8 mouse cellular contexts compared by ENCODE assay signal in the genomic region with DNA sequence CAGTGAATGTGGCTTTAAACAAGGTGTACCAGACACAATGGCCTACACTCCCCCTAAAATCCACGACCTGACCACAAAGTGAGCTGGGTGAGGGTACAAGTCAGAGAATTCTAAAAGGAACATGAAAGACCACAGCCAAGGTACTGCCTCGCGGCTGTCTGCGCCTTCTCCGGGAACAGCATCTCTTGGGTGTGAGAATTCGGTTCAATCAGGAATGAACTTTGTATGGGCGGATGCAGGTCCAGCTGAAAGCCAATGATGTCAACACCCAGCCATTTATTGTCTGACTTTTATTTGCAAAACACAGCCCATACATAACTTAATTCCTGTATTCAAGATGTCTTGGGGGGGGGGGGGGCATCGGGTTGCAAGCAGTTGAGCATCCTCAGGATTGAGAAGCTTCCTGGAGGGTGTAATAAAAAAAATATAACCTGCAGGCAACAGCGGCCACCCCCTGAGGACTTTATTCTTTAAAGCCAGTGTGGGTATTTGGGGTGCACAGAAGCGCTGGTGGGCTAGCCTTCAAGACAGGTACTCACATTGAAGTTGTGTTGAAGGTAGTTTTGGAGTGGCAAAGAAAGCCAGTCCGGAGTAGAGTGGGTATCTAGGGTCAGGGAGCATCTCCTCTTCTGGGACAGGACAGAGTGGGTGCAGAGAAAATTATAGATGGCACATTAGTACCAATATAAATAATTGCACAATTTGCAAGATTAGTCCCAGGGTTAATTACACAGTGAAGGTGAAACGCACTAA. TPM values are rescaled to one million over a fixed set of nuclear protein-coding genes. Genes with fewer than 3 reads are reported as not detected.
DNase-seq lines count a peak whose midpoint lies in the region; ATAC-seq lines count a peak whose summit lies in the region.

No protein-coding gene starts in this region.

- DNase-seq in kidney, postnatal 25 days, result no peak
- DNase-seq in embryonic facial prominence, embryonic 11.5 days (ENCODE audit: low spot score), result no peak
- no peak for DNase-seq in thymus, postnatal 25 days
- no peak for DNase-seq in lung, adult 18-20 months
- no peak for DNase-seq in kidney, adult 11 months

- no peaks in the 10 kb centered on the region for H3K9me3 ChIP-seq in kidney, embryonic 14.5 days (ENCODE audit: control insufficient read depth, low read length)
- no peaks in the 10 kb centered on the region for H3K9me3 ChIP-seq in embryonic facial prominence, embryonic 11.5 days (replicated peaks; ENCODE audit: control insufficient read depth, low read length)
- H3K9me3 ChIP-seq in hindbrain, embryonic 16.5 days (ENCODE audit: control insufficient read depth, low read length), result no peaks in the 10 kb centered on the region
- H3K9me3 ChIP-seq in midbrain, embryonic 15.5 days, result no peaks in the 10 kb centered on the region

- WGBS in kidney, embryonic 14.5 days, result 74% methylated on average over 12 of the region's 12 CpGs
- 71% methylated on average over 12 of the region's 12 CpGs for WGBS in embryonic facial prominence, embryonic 11.5 days
- WGBS in hindbrain, embryonic 16.5 days, result 75% methylated on average over 12 of the region's 12 CpGs
- 75% methylated on average over 12 of the region's 12 CpGs for WGBS in midbrain, embryonic 15.5 days

- peak overlapping the region; percentile 48; the same call in 1 of the 2 replicates for H3K9ac ChIP-seq in kidney, embryonic 14.5 days (ENCODE audit: low read depth, low read length)
- H3K9ac ChIP-seq in embryonic facial prominence, embryonic 11.5 days (replicated peaks; ENCODE audit: low read length), result no peak overlapping the region; the same call in 1 of the 2 replicates
- H3K9ac ChIP-seq in hindbrain, embryonic 16.5 days (ENCODE audit: low read depth, low read length), result peak overlapping the region; percentile 62
- H3K9ac ChIP-seq in midbrain, embryonic 15.5 days, result peak overlapping the region; percentile 49

- H3K36me3 ChIP-seq in kidney, embryonic 14.5 days (ENCODE audit: control insufficient read depth, insufficient read depth, low read length), result peaks cover 7% of the 10 kb centered on the region
- peaks cover 4% of the 10 kb centered on the region; the same call in 1 of the 2 replicates for H3K36me3 ChIP-seq in embryonic facial prominence, embryonic 11.5 days (replicated peaks; ENCODE audit: control insufficient read depth, insufficient read depth, low read depth, low read length)
- peaks cover 3% of the 10 kb centered on the region; the same call in 1 of the 2 replicates for H3K36me3 ChIP-seq in hindbrain, embryonic 16.5 days (ENCODE audit: control insufficient read depth, insufficient read depth, low read length)
- H3K36me3 ChIP-seq in midbrain, embryonic 15.5 days (replicated peaks), result 0 out of 2 replicates have a peak, but pooled peaks cover 3% of the 10 kb centered on the region

- ATAC-seq in kidney, embryonic 14.5 days (ENCODE audit: low FRiP score, low TSS enrichment), result no peak
- no peak for ATAC-seq in embryonic facial prominence, embryonic 11.5 days (replicated peaks; ENCODE audit: insufficient number of reproducible peaks, low FRiP score, low TSS enrichment, low read depth)
- no peak for ATAC-seq in hindbrain, embryonic 16.5 days
- ATAC-seq in midbrain, embryonic 15.5 days (replicated peaks), result no peak

- peak overlapping the region; percentile 74; the same call in 1 of the 2 replicates for H3K27ac ChIP-seq in kidney, embryonic 14.5 days (ENCODE audit: low read depth, low read length)
- H3K27ac ChIP-seq in embryonic facial prominence, embryonic 11.5 days (replicated peaks; ENCODE audit: low read depth, low read length), result 0 out of 2 replicates have a peak overlapping the region, but pooled peaks have one; percentile 9
- H3K27ac ChIP-seq in hindbrain, embryonic 16.5 days (ENCODE audit: low read depth, low read length), result peak overlapping the region; percentile 80
- peak overlapping the region; percentile 95 for H3K27ac ChIP-seq in midbrain, embryonic 15.5 days

- H3K27me3 ChIP-seq in kidney, embryonic 14.5 days (ENCODE audit: control insufficient read depth, insufficient read depth, low read length), result no peaks in the 10 kb centered on the region
- no peaks in the 10 kb centered on the region for H3K27me3 ChIP-seq in embryonic facial prominence, embryonic 11.5 days (ENCODE audit: control insufficient read depth, insufficient read depth, low read length)
- H3K27me3 ChIP-seq in hindbrain, embryonic 16.5 days (replicated peaks; ENCODE audit: control insufficient read depth, insufficient read depth, low read length), result no peaks in the 10 kb centered on the region
- no peaks in the 10 kb centered on the region for H3K27me3 ChIP-seq in midbrain, embryonic 15.5 days (replicated peaks)

- peak overlapping the region; percentile 53 for H3K4me3 ChIP-seq in kidney, embryonic 14.5 days (ENCODE audit: low read length)
- peak overlapping the region; percentile 91 for H3K4me3 ChIP-seq in embryonic facial prominence, embryonic 11.5 days (ENCODE audit: low read depth, low read length)
- H3K4me3 ChIP-seq in hindbrain, embryonic 16.5 days (ENCODE audit: low read length), result peak overlapping the region; percentile 79; the same call in 1 of the 2 replicates
- H3K4me3 ChIP-seq in midbrain, embryonic 15.5 days, result peak overlapping the region; percentile 81

- H3K4me1 ChIP-seq in kidney, embryonic 14.5 days (ENCODE audit: control insufficient read depth, insufficient read depth, low read length), result peaks cover 10% of the 10 kb centered on the region
- H3K4me1 ChIP-seq in embryonic facial prominence, embryonic 11.5 days (ENCODE audit: control insufficient read depth, insufficient read depth, low read length), result peaks cover 7% of the 10 kb centered on the region
- H3K4me1 ChIP-seq in hindbrain, embryonic 16.5 days (ENCODE audit: control insufficient read depth, insufficient read depth, low read depth, low read length), result peaks cover 29% of the 10 kb centered on the region
- peaks cover 34% of the 10 kb centered on the region for H3K4me1 ChIP-seq in midbrain, embryonic 15.5 days

- H3K4me2 ChIP-seq in kidney, embryonic 14.5 days (replicated peaks; ENCODE audit: low read depth, low read length), result peak overlapping the region; percentile 79
- peak overlapping the region; percentile 44; the same call in 1 of the 2 replicates for H3K4me2 ChIP-seq in embryonic facial prominence, embryonic 11.5 days (ENCODE audit: low read depth, low read length)
- H3K4me2 ChIP-seq in hindbrain, embryonic 16.5 days (ENCODE audit: low read length), result peak overlapping the region; percentile 67
- H3K4me2 ChIP-seq in midbrain, embryonic 15.5 days, result peak overlapping the region; percentile 91

RNA-seq across cellular contexts. Expression of a gene that starts 4.8 kb away (rescaled TPM):
- 1.7 and 1.9 TPM in 2 replicates for polyA plus RNA-seq in kidney, embryonic 14.5 days (2014; fragmentation: Nextera tagmentation; extraction: Ambion mirVana)
- polyA plus RNA-seq in embryonic facial prominence, embryonic 11.5 days (2014; fragmentation: Nextera tagmentation; extraction: Ambion mirVana), result 0.81 and 1.6 TPM in 2 replicates
- 1.8 and 2.8 TPM in 2 replicates for polyA plus RNA-seq in hindbrain, embryonic 16.5 days (2015; fragmentation: Nextera tagmentation; extraction: Ambion mirVana)
- 2.1 and 3.1 TPM in 2 replicates for polyA plus RNA-seq in midbrain, embryonic 15.5 days (2015; fragmentation: Nextera tagmentation; extraction: Ambion mirVana)

RNA-seq across cellular contexts. Expression of a gene that starts 5.0 kb away (rescaled TPM):
- 70.5 and 76.9 TPM in 2 replicates for polyA plus RNA-seq in kidney, embryonic 14.5 days (2014; fragmentation: Nextera tagmentation; extraction: Ambion mirVana)
- 59.3 and 60.6 TPM in 2 replicates for polyA plus RNA-seq in embryonic facial prominence, embryonic 11.5 days (2014; fragmentation: Nextera tagmentation; extraction: Ambion mirVana)
- 81.9 and 95.3 TPM in 2 replicates for polyA plus RNA-seq in hindbrain, embryonic 16.5 days (2015; fragmentation: Nextera tagmentation; extraction: Ambion mirVana)
- 113 and 119 TPM in 2 replicates for polyA plus RNA-seq in midbrain, embryonic 15.5 days (2015; fragmentation: Nextera tagmentation; extraction: Ambion mirVana)

RNA-seq across cellular contexts. Expression of a gene that starts 11.4 kb away (rescaled TPM):
- not detected in 2 replicates for polyA plus RNA-seq in kidney, embryonic 14.5 days (2014; fragmentation: Nextera tagmentation; extraction: Ambion mirVana)
- polyA plus RNA-seq in embryonic facial prominence, embryonic 11.5 days (2014; fragmentation: Nextera tagmentation; extraction: Ambion mirVana), result not detected in 2 replicates
- not detected in 2 replicates for polyA plus RNA-seq in hindbrain, embryonic 16.5 days (2015; fragmentation: Nextera tagmentation; extraction: Ambion mirVana)
- polyA plus RNA-seq in midbrain, embryonic 15.5 days (2015; fragmentation: Nextera tagmentation; extraction: Ambion mirVana), result 0.18 TPM in 1 of 2 replicates, not detected in the other

RNA-seq across cellular contexts. Expression of a gene that starts 14.0 kb away (rescaled TPM):
- 2.1 and 3.7 TPM in 2 replicates for polyA plus RNA-seq in kidney, embryonic 14.5 days (2014; fragmentation: Nextera tagmentation; extraction: Ambion mirVana)
- polyA plus RNA-seq in embryonic facial prominence, embryonic 11.5 days (2014; fragmentation: Nextera tagmentation; extraction: Ambion mirVana), result 1.6 and 2.0 TPM in 2 replicates
- 9.2 and 9.6 TPM in 2 replicates for polyA plus RNA-seq in hindbrain, embryonic 16.5 days (2015; fragmentation: Nextera tagmentation; extraction: Ambion mirVana)
- polyA plus RNA-seq in midbrain, embryonic 15.5 days (2015; fragmentation: Nextera tagmentation; extraction: Ambion mirVana), result 17.4 and 17.5 TPM in 2 replicates

RNA-seq across cellular contexts. Expression of a gene that starts 21.0 kb away (rescaled TPM):
- polyA plus RNA-seq in kidney, embryonic 14.5 days (2014; fragmentation: Nextera tagmentation; extraction: Ambion mirVana), result 5.4 and 7.7 TPM in 2 replicates
- polyA plus RNA-seq in embryonic facial prominence, embryonic 11.5 days (2014; fragmentation: Nextera tagmentation; extraction: Ambion mirVana), result 0.08 and 0.11 TPM in 2 replicates
- polyA plus RNA-seq in hindbrain, embryonic 16.5 days (2015; fragmentation: Nextera tagmentation; extraction: Ambion mirVana), result 0.21 TPM in 1 of 2 replicates, not detected in the other
- polyA plus RNA-seq in midbrain, embryonic 15.5 days (2015; fragmentation: Nextera tagmentation; extraction: Ambion mirVana), result not detected in 2 replicates

Comparison
In these comparisons a context has a peak if more than half of its experiments do, and no peak if none do; other contexts are left out.
1. H3K27ac ChIP-seq: peak in every context shown above with its lines; median percentile 95 in midbrain, embryonic 15.5 days; 80 in hindbrain, embryonic 16.5 days; 74 in kidney, embryonic 14.5 days; 9 in embryonic facial prominence, embryonic 11.5 days.